Mouse (Mus musculus) liver, postnatal 0 days (tissue): ENCODE data around the gene Prex1.

Experiments used
- CTCF ChIP-seq: sonication (generic); IDR thresholded peaks from 2 replicates; pipeline ENCODE4 v1.5.1; 2016; ENCODE audit warnings: antibody characterized with exemption, low read depth
- EP300 ChIP-seq: IDR thresholded peaks from 2 replicates; pipeline ENCODE4 v1.6.1; 2016; ENCODE audit warnings: antibody characterized with exemption, low read depth, mild to moderate bottlenecking

DNA sequence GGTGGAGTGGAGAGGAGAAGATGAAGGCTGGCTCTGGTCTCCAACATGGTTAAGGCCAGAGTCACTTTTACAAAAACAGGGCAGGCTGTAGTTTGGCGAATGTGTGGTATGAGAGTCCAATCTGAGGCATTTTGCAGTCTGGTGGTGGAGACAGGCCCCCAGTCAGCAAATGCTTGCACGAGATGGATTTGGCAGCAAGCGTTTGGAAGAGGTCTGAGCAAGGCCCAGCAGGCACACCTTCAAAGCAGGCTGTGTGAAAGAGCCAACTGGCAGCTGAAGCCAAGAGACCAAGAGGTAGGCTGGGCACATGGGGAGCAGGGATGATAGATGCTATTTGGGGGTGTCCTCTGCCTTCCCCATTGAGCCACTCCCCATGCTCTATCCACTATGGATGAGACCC, 51.7 kb downstream of the Prex1 start:
- TF ChIP-seq CTCF: no peak
- TF ChIP-seq EP300: no peak
